Mouse (Mus musculus): Measurements from ENCODE around the gene Bcl2l15. TPM values are rescaled to one million over a fixed set of nuclear protein-coding genes. Genes with fewer than 3 reads are reported as not detected.
A peak's percentile ranks its signal among the peaks of the same experiment; 100 is the strongest.

Gene Bcl2l15
- 0.13 and 0.18 TPM in 2 replicates for polyA plus RNA-seq (2012; rRNA removed)

- TF ChIP-seq CTCF (IDR thresholded peaks at IDR 0.05; ENCODE audit: extremely low read depth, insufficient read depth, insufficient read length, insufficient replicate concordance) (no peak), POLR2A (IDR thresholded peaks at IDR 0.05; ENCODE audit: low read depth, low read length) (no peak)
- Histone ChIP-seq H3K27ac (ENCODE audit: insufficient read depth, low read length) (no peak within 1 kb of the TSS), H3K4me3 (ENCODE audit: extremely low read depth, insufficient read depth, insufficient read length) (no peak within 1 kb of the TSS), H3K4me1 (ENCODE audit: control insufficient read depth, insufficient read depth, insufficient read length) (peaks cover 5% of the 10 kb centered on the region), H3K36me3 (ENCODE audit: control insufficient read depth, insufficient read depth, low read length) (no peaks in the 10 kb centered on the region), H3K27me3 (ENCODE audit: control insufficient read depth, insufficient read depth, low read length) (no peaks in the 10 kb centered on the region)
- DNase-seq (ENCODE audit: low read depth in 1 of 2, low spot score in 2 of 2) = no peak
These were observed at the start of gene Bcl2l15 for GRCm38 (mm10) chr3:103832426-103832825. Bcl2l15 (plus strand) TSS chr3:103832601.

GRCm38 (mm10) chr3:103782844-103783609 is 49.4 kb upstream of the Bcl2l15 start:
- H3K27ac ChIP-seq (ENCODE audit: insufficient read depth, low read length) = peak overlapping the region; percentile 61; the same call in 1 of the 2 replicates
- WGBS = 29% methylated on average over 4 of the region's 4 CpGs
- H3K36me3 ChIP-seq (ENCODE audit: control insufficient read depth, insufficient read depth, low read length) = no peaks in the 10 kb centered on the region; the same call in 1 of the 2 replicates
- H3K4me3 ChIP-seq (ENCODE audit: extremely low read depth, insufficient read depth, insufficient read length) = no peak overlapping the region
- no peaks in the 10 kb centered on the region for H3K27me3 ChIP-seq (ENCODE audit: control insufficient read depth, insufficient read depth, low read length)
- DNase-seq (ENCODE audit: low read depth in 1 of 2, low spot score in 2 of 2) = no peak
- peaks cover 53% of the 10 kb centered on the region for H3K4me1 ChIP-seq (ENCODE audit: control insufficient read depth, insufficient read depth, insufficient read length)
- no peak for TF ChIP-seq POLR2A (IDR thresholded peaks at IDR 0.05; ENCODE audit: low read depth, low read length)
- no peak for TF ChIP-seq CTCF (IDR thresholded peaks at IDR 0.05; ENCODE audit: extremely low read depth, insufficient read depth, insufficient read length, insufficient replicate concordance)

- TF ChIP-seq CTCF (IDR thresholded peaks at IDR 0.05; ENCODE audit: extremely low read depth, insufficient read depth, insufficient read length, insufficient replicate concordance) = no peak
- TF ChIP-seq POLR2A (IDR thresholded peaks at IDR 0.05; ENCODE audit: low read depth, low read length) = no peak
- no peak for DNase-seq (ENCODE audit: low read depth in 1 of 2, low spot score in 2 of 2)
- WGBS = 24% methylated on average over 7 of the region's 7 CpGs
- Histone ChIP-seq H3K27me3 (ENCODE audit: control insufficient read depth, insufficient read depth, low read length) (no peaks in the 10 kb centered on the region), H3K4me3 (ENCODE audit: extremely low read depth, insufficient read depth, insufficient read length) (no peak overlapping the region; the same call in 1 of the 2 replicates), H3K36me3 (ENCODE audit: control insufficient read depth, insufficient read depth, low read length) (no peaks in the 10 kb centered on the region; the same call in 1 of the 2 replicates), H3K27ac (ENCODE audit: insufficient read depth, low read length) (no peak overlapping the region; the same call in 1 of the 2 replicates), H3K4me1 (ENCODE audit: control insufficient read depth, insufficient read depth, insufficient read length) (peaks cover 35% of the 10 kb centered on the region)
These were observed 45.2 kb upstream of the Bcl2l15 start for GRCm38 (mm10) chr3:103787225-103787624.

- Histone ChIP-seq H3K4me3 (ENCODE audit: extremely low read depth, insufficient read depth, insufficient read length) (peak overlapping the region; percentile 31; the same call in 1 of the 2 replicates), H3K27me3 (ENCODE audit: control insufficient read depth, insufficient read depth, low read length) (no peaks in the 10 kb centered on the region), H3K36me3 (ENCODE audit: control insufficient read depth, insufficient read depth, low read length) (no peaks in the 10 kb centered on the region; the same call in 1 of the 2 replicates), H3K27ac (ENCODE audit: insufficient read depth, low read length) (peak overlapping the region; percentile 71), H3K4me1 (ENCODE audit: control insufficient read depth, insufficient read depth, insufficient read length) (peaks cover 28% of the 10 kb centered on the region)
- TF ChIP-seq POLR2A (IDR thresholded peaks at IDR 0.05; ENCODE audit: low read depth, low read length) = no peak
- TF ChIP-seq CTCF (IDR thresholded peaks at IDR 0.05; ENCODE audit: extremely low read depth, insufficient read depth, insufficient read length, insufficient replicate concordance) = no peak
- WGBS = 54% methylated on average over 7 of the region's 7 CpGs
- no peak for DNase-seq (ENCODE audit: low read depth in 1 of 2, low spot score in 2 of 2)
These were observed 43.3 kb upstream of the Bcl2l15 start for GRCm38 (mm10) chr3:103789096-103789495.

GRCm38 (mm10) chr3:103789891-103790345 is 42.5 kb upstream of the Bcl2l15 start:
- 1% methylated on average over 14 of the region's 14 CpGs for WGBS
- peaks cover 24% of the 10 kb centered on the region for H3K4me1 ChIP-seq (ENCODE audit: control insufficient read depth, insufficient read depth, insufficient read length)

GRCm38 (mm10) chr3:103790346-103791145 is 41.9 kb upstream of the Bcl2l15 start:
- peak in 1 of 2 experiments; percentile 37 for DNase-seq (ENCODE audit: low read depth in 1 of 2, low spot score in 2 of 2)
- peak overlapping the region; percentile 97 for H3K27ac ChIP-seq (ENCODE audit: insufficient read depth, low read length)
- peaks cover 20% of the 10 kb centered on the region for H3K4me1 ChIP-seq (ENCODE audit: control insufficient read depth, insufficient read depth, insufficient read length)
- no peaks in the 10 kb centered on the region; the same call in 1 of the 2 replicates for H3K36me3 ChIP-seq (ENCODE audit: control insufficient read depth, insufficient read depth, low read length)
- TF ChIP-seq CTCF (IDR thresholded peaks at IDR 0.05; ENCODE audit: extremely low read depth, insufficient read depth, insufficient read length, insufficient replicate concordance) (no peak), POLR2A (IDR thresholded peaks at IDR 0.05; ENCODE audit: low read depth, low read length) (no peak)
- no peaks in the 10 kb centered on the region for H3K27me3 ChIP-seq (ENCODE audit: control insufficient read depth, insufficient read depth, low read length)
- peak overlapping the region; percentile 98 for H3K4me3 ChIP-seq (ENCODE audit: extremely low read depth, insufficient read depth, insufficient read length)
- WGBS = 1% methylated on average over 59 of the region's 61 CpGs

More at GRCm38 (mm10) chr3:103789891-103790345, 42.5 kb upstream of the Bcl2l15 start:
- H3K4me3 ChIP-seq (ENCODE audit: extremely low read depth, insufficient read depth, insufficient read length) = peak overlapping the region; percentile 98
- H3K27ac ChIP-seq (ENCODE audit: insufficient read depth, low read length) = peak overlapping the region; percentile 97
- no peak for DNase-seq (ENCODE audit: low read depth in 1 of 2, low spot score in 2 of 2)
- H3K27me3 ChIP-seq (ENCODE audit: control insufficient read depth, insufficient read depth, low read length) = no peaks in the 10 kb centered on the region
- H3K36me3 ChIP-seq (ENCODE audit: control insufficient read depth, insufficient read depth, low read length) = no peaks in the 10 kb centered on the region; the same call in 1 of the 2 replicates
- TF ChIP-seq CTCF (IDR thresholded peaks at IDR 0.05; ENCODE audit: extremely low read depth, insufficient read depth, insufficient read length, insufficient replicate concordance) (no peak), POLR2A (IDR thresholded peaks at IDR 0.05; ENCODE audit: low read depth, low read length) (no peak)
